Mouse (Mus musculus): ENCODE measurements at regions not wholly inside any gene's neighbourhood (a gene's known extent, or its start where the extent isn't known, plus 50 kb on each side); places are given as distances from the start of the nearest gene placed in this dataset.

GRCm38 (mm10) chr9:46408776-46409175, 89.0 kb upstream of the 4931429L15Rik start:
- H3K4me1 ChIP-seq (ENCODE audit: insufficient read depth) = no peaks in the 10 kb centered on the region
- H3K9me3 ChIP-seq (ENCODE audit: low read depth, low read length) = peaks cover 6% of the 10 kb centered on the region; the same call in 1 of the 2 replicates
- H3K9ac ChIP-seq = no peak overlapping the region
- H3K36me3 ChIP-seq (ENCODE audit: insufficient read depth) = no peaks in the 10 kb centered on the region
- H3K4me3 ChIP-seq (ENCODE audit: low read depth, low read length) = no peak overlapping the region
- no peaks in the 10 kb centered on the region for H3K27me3 ChIP-seq (ENCODE audit: insufficient read depth, low read length)
- no peak for DNase-seq
- 70% methylated on average over 10 of the region's 10 CpGs for WGBS
- ATAC-seq (ENCODE audit: insufficient read depth) = no peak
- H3K27ac ChIP-seq (ENCODE audit: low read depth) = no peak overlapping the region
- TF ChIP-seq CTCF (IDR thresholded peaks at IDR 0.05; ENCODE audit: low read depth) = no peak
- H3K4me2 ChIP-seq = no peak overlapping the region

DNA sequence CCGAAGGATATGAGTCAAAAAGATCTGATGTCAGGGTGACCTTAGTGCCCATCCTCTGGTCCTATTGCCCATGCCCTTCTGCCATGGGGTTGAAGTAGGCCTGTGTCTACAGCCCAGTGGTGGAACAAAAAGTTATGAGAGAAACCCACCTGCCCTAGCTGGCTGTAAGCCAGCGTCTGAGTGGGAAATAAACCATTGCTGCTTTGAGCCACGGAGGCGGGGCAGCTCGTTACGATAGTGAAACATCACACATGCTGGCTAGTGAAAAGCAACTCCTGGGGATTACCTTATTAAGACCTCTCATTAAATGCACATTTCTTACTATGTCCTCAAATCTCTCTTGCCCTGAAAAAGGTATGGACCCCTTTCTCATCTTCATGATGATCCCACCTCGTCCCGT, 86.8 kb upstream of the 4931429L15Rik start:
- Histone ChIP-seq H3K36me3 (ENCODE audit: insufficient read depth) (no peaks in the 10 kb centered on the region), H3K27ac (ENCODE audit: low read depth) (no peak overlapping the region), H3K27me3 (ENCODE audit: insufficient read depth, low read length) (no peaks in the 10 kb centered on the region), H3K9me3 (ENCODE audit: low read depth, low read length) (no peaks in the 10 kb centered on the region), H3K4me1 (ENCODE audit: insufficient read depth) (no peaks in the 10 kb centered on the region), H3K4me2 (no peak overlapping the region), H3K4me3 (ENCODE audit: low read depth, low read length) (no peak overlapping the region), H3K9ac (no peak overlapping the region)
- ATAC-seq (ENCODE audit: insufficient read depth) (no peak), DNase-seq (no peak)
- TF ChIP-seq CTCF (IDR thresholded peaks at IDR 0.05; ENCODE audit: low read depth) = no peak
- 72% methylated on average over 8 of the region's 8 CpGs for WGBS

- 75% methylated on average over 7 of the region's 7 CpGs for WGBS
- no peak overlapping the region for H3K4me3 ChIP-seq (ENCODE audit: low read depth, low read length)
Measured at GRCm38 (mm10) chr9:46396591-46396990, 76.8 kb upstream of the 4931429L15Rik start.

DNA sequence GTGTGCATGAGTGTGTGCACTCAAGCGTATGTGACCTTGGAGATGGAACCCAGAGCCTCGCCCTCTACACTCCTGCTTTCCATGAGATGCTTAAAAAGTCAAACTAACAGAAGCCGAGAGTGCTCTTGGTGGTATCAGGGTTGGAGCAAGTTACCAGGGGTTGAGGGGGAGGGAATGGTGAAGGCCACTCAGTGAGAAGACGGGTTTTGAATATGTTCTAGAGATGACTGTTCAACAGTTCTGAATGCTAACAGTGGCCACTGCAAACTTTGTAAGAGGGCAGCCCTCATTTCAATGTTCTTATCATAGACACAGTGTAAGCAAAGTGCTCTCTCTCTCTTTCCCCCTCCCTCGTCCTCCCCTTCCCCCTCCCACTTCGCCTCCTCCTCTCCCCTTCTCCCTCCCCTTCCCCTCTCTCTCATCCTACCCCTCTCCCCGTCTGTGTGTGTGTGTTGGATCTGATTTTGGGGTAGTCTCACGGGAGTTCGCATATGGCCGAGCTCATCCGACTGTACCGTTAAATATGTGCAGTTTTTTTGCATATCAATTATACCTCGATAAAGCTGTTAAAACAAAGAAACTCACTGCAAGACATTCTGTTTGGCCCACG, 75.5 kb upstream of the 4931429L15Rik start:
- no peaks in the 10 kb centered on the region for H3K9me3 ChIP-seq (ENCODE audit: low read depth, low read length)
- no peak overlapping the region for H3K4me3 ChIP-seq (ENCODE audit: low read depth, low read length)
- H3K9ac ChIP-seq = no peak overlapping the region
- DNase-seq (no peak), ATAC-seq (ENCODE audit: insufficient read depth) (no peak)
- H3K27me3 ChIP-seq (ENCODE audit: insufficient read depth, low read length) = 0 out of 2 replicates have a peak, but pooled peaks cover 10% of the 10 kb centered on the region
- WGBS = 47% methylated on average over 14 of the region's 14 CpGs
- no peak overlapping the region for H3K4me2 ChIP-seq
- H3K4me1 ChIP-seq (ENCODE audit: insufficient read depth) = no peaks in the 10 kb centered on the region
- H3K36me3 ChIP-seq (ENCODE audit: insufficient read depth) = no peaks in the 10 kb centered on the region
- no peak overlapping the region for H3K27ac ChIP-seq (ENCODE audit: low read depth)
- TF ChIP-seq CTCF (IDR thresholded peaks at IDR 0.05; ENCODE audit: low read depth) = no peak

More at GRCm38 (mm10) chr9:46396591-46396990, 76.8 kb upstream of the 4931429L15Rik start:
- H3K36me3 ChIP-seq (ENCODE audit: insufficient read depth) = no peaks in the 10 kb centered on the region
- no peak overlapping the region for H3K27ac ChIP-seq (ENCODE audit: low read depth)
- no peak overlapping the region for H3K4me2 ChIP-seq
- 0 out of 2 replicates have a peak, but pooled peaks cover 8% of the 10 kb centered on the region for H3K27me3 ChIP-seq (ENCODE audit: insufficient read depth, low read length)
- no peaks in the 10 kb centered on the region for H3K9me3 ChIP-seq (ENCODE audit: low read depth, low read length)
- DNase-seq = no peak
- ATAC-seq (ENCODE audit: insufficient read depth) = no peak
- no peaks in the 10 kb centered on the region for H3K4me1 ChIP-seq (ENCODE audit: insufficient read depth)
- no peak for TF ChIP-seq CTCF (IDR thresholded peaks at IDR 0.05; ENCODE audit: low read depth)
- H3K9ac ChIP-seq = no peak overlapping the region

GRCm38 (mm10) chr9:46394239-46394638, 74.5 kb upstream of the 4931429L15Rik start:
- H3K4me2 ChIP-seq = no peak overlapping the region
- no peak overlapping the region for H3K9ac ChIP-seq
- H3K27me3 ChIP-seq (ENCODE audit: insufficient read depth, low read length) = 0 out of 2 replicates have a peak, but pooled peaks cover 15% of the 10 kb centered on the region
- ATAC-seq (ENCODE audit: insufficient read depth) (no peak), DNase-seq (no peak)
- no peak overlapping the region for H3K4me3 ChIP-seq (ENCODE audit: low read depth, low read length)
- no peaks in the 10 kb centered on the region; the same call in 1 of the 2 replicates for H3K4me1 ChIP-seq (ENCODE audit: insufficient read depth)
- H3K36me3 ChIP-seq (ENCODE audit: insufficient read depth) = no peaks in the 10 kb centered on the region
- 72% methylated on average over 7 of the region's 7 CpGs for WGBS
- TF ChIP-seq CTCF (IDR thresholded peaks at IDR 0.05; ENCODE audit: low read depth) = no peak
- H3K27ac ChIP-seq (ENCODE audit: low read depth) = no peak overlapping the region
- H3K9me3 ChIP-seq (ENCODE audit: low read depth, low read length) = no peaks in the 10 kb centered on the region

GRCm38 (mm10) chr9:46392641-46393321, 73.0 kb upstream of the 4931429L15Rik start:
- 4% methylated on average over 23 of the region's 23 CpGs for WGBS
- no peaks in the 10 kb centered on the region for H3K9me3 ChIP-seq (ENCODE audit: low read depth, low read length)

GRCm38 (mm10) chr9:46389741-46390140, 70.0 kb upstream of the 4931429L15Rik start:
- Histone ChIP-seq H3K4me3 (ENCODE audit: low read depth, low read length) (peak overlapping the region; percentile 32), H3K4me2 (peak overlapping the region; percentile 59), H3K27me3 (ENCODE audit: insufficient read depth, low read length) (peaks cover 13% of the 10 kb centered on the region; the same call in 1 of the 2 replicates), H3K27ac (ENCODE audit: low read depth) (no peak overlapping the region), H3K4me1 (ENCODE audit: insufficient read depth) (no peaks in the 10 kb centered on the region; the same call in 1 of the 2 replicates), H3K9ac (peak overlapping the region; percentile 32), H3K9me3 (ENCODE audit: low read depth, low read length) (0 out of 2 replicates have a peak, but pooled peaks cover 3% of the 10 kb centered on the region), H3K36me3 (ENCODE audit: insufficient read depth) (no peaks in the 10 kb centered on the region)
- TF ChIP-seq CTCF (IDR thresholded peaks at IDR 0.05; ENCODE audit: low read depth) = no peak
- ATAC-seq (ENCODE audit: insufficient read depth) = peak; percentile 24; the same call in 1 of the 2 replicates
- peak; percentile 36 for DNase-seq
- WGBS = 8% methylated on average over 9 of the region's 9 CpGs

More at GRCm38 (mm10) chr9:46392641-46393321, 73.0 kb upstream of the 4931429L15Rik start:
- Histone ChIP-seq H3K9ac (no peak overlapping the region), H3K27me3 (ENCODE audit: insufficient read depth, low read length) (peaks cover 18% of the 10 kb centered on the region; the same call in 1 of the 2 replicates), H3K4me2 (no peak overlapping the region), H3K4me1 (ENCODE audit: insufficient read depth) (no peaks in the 10 kb centered on the region; the same call in 1 of the 2 replicates), H3K27ac (ENCODE audit: low read depth) (no peak overlapping the region), H3K36me3 (ENCODE audit: insufficient read depth) (no peaks in the 10 kb centered on the region), H3K4me3 (ENCODE audit: low read depth, low read length) (no peak overlapping the region)
- TF ChIP-seq CTCF (IDR thresholded peaks at IDR 0.05; ENCODE audit: low read depth) = peak; percentile 95
- peak; percentile 30; the same call in 1 of the 2 replicates for ATAC-seq (ENCODE audit: insufficient read depth)
- peak; percentile 72 for DNase-seq

All from lung, embryonic 14.5 days (tissue).